Mouse (Mus musculus) left cerebral cortex, postnatal 25 days (tissue): ENCODE measurements around the gene Gxylt2. TPM values are rescaled to one million over a fixed set of nuclear protein-coding genes. Genes with fewer than 3 reads are reported as not detected.

ENCODE experiments used
- DNase-seq, 2 experiments: peaks; one replicate each; pipeline ENCODE4 v3.0.0; 2022; ENCODE audit warnings: low spot score in 2 of 2, mixed read lengths in 1 of 2
- intact Hi-C: fragments of 180-260 bp; cut with DNase I; formaldehyde crosslinking; loops from one replicate; pipeline ENCODE4 v1.15.1; 2025
- total RNA-seq, 2 experiments: library from RNA; stranded (reverse); gene quantifications; 2 replicates each; pipeline ENCODE4 v1.2.3; 2021

Gxylt2 gene
- total RNA-seq, 2 experiments from 2014 or later: 1.3 to 1.7 TPM

DNA sequence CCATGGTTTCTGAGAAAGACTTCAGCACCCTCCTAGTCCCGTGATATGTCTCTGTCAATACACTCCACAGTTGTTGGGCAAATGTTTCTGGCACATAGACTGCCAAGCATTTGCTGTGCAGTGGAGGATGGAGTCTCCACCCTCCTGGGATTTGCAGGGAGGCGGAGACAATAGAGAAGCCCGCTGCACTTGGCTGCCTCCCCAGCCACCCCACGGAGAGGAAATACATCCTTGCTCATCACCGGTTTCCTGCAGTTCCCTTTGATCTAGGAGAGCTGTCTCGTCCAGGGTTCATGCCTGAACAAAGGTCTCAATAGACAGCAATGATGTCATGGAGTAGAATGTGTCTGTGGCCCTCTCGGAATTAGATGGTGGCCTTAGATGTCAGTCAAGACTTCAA lies 4.9 kb downstream of the Gxylt2 start:
- intact Hi-C loops: no loop called here

DNA sequence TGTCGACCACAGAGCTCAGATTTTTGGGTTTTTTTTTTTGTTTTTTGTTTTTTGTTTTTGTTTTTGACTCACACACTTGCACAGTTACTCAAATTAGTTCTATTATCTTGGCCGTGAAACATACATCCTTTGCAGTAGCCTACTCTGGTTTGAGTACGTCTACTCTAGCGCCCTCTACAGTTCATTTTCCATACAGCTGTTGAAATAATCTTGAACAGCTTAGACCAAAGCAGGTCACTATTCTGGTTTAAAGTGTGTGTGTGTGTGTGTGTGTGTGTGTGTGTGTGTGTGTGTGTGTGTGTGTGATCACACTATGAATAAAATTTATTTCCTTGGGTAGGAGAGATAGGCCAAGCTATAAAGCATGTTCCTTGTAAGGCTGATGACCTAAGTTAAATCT lies 5.6 kb downstream of the Gxylt2 start:
- intact Hi-C loops: no loop called here
- no peak for DNase-seq

More for the DNA sequence above, 4.9 kb downstream of the Gxylt2 start:
- no peak for DNase-seq

DNA sequence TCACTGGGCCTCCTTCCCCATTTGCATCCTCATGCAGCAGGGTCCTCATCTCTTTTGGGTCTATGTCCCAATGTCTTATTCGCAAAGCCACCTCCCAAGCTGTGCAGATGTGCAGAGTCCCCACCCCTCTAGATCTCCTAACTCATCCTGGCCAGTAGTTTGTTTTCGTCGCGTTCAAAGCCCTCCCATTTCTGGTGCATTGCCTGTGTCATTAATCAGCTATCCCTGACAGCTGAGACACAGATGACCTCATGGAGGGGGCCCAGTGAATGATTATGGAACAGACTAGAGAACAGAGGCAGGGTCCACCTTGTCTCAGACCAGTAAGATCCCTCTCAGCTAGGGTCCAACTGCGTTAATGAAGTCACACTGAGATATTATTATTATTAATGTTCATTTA lies 6.3 kb downstream of the Gxylt2 start:
- DNase-seq: no peak
- intact Hi-C loops: no loop called here

DNA sequence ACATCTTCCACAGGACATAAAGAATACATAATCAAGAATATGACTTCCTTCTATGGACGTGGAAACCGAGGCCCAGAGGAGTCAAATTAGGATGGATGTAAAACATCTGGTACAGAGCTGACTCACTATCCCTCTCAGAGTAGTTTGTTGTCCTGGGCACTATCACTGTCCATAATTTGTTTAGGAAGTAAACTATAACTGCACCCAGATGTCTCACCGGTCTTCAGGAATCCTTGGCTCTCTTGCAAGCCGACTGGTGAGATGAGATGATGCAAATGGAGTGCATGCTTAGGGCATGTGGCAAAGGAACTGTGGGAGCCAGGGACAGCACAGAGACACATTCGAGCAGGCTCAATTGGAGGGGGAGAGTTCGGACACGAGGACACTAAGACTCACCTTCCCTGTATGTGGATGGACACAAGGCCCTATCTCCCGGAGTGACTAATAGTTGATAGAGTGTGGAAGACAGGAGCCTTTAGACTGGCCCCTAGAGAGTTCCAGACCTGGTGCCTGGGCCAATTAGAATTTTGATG lies 10.8 kb downstream of the Gxylt2 start:
- intact Hi-C loops: no loop called here

DNA sequence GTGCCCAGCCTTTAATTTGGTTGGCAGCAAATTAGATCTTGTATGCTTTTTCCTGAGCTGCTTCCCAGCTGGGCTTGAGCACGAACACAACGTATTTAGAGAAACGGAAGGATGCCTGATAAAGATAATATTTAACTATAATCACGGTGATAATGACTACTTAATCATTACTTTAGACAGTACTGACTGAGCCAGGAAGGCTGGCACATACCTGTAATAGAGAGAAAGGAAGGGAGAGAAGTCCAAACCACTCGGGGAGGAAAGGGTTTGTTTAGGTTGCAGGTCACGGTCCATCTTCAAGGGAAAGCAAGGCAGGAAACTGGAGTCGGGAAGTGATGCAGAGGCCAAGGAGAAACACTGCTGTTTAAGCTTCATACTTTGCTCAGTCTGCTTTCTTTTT lies 11.6 kb downstream of the Gxylt2 start:
- no peak for DNase-seq
- intact Hi-C loops: no loop called here

More for the DNA sequence above, 10.8 kb downstream of the Gxylt2 start:
- no peak for DNase-seq

DNA sequence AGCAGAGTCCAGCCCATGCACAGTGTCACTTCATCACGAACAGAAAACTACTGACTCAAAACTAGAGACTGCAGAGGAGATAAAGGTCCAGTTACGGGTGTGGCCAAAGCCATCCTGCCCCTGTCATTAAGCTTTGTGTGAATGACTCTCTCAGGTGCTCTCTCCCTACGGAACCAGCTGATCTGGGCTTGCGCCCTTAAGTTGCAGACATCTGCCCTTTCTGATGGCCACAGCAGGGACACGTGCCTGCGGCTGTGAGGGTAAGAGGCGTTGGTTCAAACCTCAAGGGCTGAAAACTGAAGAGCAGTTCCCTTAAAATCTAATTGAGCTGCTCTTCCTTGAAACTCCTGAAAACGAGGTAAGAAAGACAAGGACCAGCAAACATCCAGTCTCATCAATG lies 12.3 kb downstream of the Gxylt2 start:
- intact Hi-C loops: no loop called here
- no peak for DNase-seq

DNA sequence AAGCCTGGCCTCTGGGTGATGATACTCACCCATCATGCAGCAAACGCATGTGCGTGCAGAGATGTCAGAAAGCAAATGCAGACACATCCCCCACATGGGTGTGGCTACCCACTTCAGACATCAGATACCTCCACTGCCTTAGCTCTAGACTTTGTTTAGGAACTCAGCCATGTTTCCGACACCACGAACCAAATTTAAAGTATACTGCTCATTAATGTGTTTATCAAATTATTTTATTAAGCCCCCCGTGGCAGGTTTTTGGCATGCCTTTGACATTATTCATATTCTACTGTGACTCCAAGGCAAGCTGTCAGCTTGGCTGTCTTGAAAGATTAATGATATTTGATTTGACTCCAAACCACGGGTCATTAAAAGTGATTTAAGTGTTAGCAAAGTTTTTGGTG lies 15.6 kb downstream of the Gxylt2 start:
- intact Hi-C loops: no loop called here
- no peak for DNase-seq

DNA sequence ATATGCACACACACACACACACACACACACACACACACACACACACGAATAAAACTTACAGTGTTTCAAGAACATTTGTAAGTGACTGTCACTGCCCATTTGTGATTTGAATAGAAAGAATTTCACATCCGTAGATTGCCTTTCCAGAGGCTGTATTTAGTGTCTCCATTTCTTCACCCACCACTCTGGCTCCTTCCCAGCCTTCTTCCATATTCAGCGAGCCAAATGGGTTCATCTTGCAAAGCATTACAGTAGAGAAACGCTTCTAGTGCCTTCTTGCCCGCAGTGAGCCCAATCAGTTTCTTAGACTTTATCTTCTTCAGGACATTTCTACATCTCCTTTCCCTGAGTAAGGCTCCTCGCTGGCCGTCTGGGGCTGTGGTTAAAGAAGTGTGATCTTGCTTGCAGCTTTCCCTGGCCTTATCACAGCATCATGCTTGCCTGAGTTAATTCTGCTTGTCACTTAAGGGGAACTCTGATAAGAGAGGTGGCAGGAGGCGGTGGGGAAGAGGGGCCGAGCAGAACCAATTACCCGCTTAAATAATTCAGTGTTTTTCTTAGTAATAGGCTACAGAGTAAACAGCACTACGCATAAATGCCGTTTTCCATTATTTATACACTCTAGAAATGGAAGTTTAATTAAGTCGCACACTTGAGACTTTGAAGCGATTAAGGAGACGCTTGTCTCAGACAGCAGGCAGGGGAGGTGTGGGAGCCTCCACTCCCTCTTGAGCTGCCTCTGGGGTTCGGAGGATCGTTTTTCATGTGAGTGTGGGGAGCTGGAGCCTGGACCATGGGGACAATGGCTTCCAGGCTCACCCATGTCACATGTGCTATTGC lies 16.6 kb downstream of the Gxylt2 start:
- DNase-seq: peak; percentile 16 to 81
- intact Hi-C loops: no loop called here

DNA sequence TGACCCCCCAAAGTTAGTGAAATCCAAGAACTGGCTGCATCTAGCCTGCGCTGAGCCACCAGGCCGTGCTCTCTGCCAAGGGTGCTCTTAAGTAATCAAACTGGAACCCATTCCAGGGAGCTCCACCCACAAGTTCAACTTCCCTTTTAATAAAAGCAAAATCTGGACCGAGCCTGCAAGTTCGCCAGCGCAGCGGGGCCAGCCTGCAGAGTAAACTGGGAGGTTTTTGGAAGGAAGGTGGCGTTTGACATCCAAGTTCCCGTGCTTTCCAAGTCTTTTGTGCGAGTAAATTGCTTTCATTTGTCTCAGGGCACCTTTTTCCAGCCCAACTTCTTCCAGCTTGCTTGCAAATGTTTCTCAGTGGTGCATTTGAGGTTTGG lies 27.5 kb downstream of the Gxylt2 start:
- intact Hi-C loops: loop anchor here (2.0 to 10.0 kb wide), 2 partner anchors 27 to 167 kb away; partner anchors contain the start of gene Gxylt2
- peak; percentile 26 to 67 for DNase-seq

DNA sequence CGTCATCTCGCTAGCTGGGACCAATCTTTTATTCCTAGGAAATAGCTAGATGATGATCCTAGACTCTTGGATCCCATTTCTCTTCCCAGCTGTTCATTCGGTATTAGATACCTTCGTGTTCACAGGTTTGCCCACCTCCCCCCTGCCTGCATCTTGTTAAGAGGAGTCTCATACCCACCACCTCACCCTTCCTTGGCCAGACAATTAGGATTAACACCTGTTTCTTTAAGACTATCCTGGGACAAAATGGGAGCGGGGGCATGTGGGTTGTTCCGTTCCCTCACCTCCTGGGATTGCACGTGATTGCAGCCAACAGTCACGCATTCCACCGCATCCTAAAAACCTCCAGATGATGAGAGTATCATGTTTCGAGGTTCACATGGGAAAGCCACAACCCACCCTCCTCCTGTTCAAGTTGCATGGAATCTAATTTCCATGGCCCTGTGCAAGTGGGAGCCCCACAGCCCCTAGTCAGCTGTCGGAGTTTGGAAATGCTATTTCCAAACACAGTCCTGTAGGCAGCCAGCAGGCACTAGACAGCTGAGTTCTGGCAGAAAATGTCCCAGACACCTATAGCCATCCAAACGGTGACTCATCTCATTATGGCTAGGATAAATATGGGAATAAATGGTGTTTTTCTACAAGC lies 28.0 kb downstream of the Gxylt2 start:
- DNase-seq: peak; percentile 67 to 92
- intact Hi-C loops: loop anchor here (2.0 to 10.0 kb wide), 2 partner anchors 28 to 168 kb away; partner anchors contain the start of gene Gxylt2

DNA sequence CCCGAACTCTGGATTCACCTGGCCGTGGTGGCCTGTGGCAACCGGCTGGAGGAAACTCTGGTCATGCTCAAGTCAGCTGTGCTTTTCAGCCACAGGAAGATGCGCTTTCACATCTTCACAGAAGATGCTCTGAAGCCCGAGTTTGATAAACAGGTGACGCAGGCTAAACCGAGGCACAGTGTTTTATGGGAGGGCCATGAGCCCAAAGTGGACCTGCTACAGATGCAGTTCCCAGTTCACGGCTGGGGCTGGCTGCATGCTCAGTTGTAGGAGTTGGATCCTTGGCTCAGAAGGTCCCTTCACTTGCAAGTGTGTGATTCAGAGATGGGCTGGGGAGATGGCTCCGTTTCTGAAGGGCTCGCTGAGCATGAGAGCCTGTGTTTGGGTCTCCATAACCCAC lies 28.7 kb downstream of the Gxylt2 start:
- no peak for DNase-seq
- intact Hi-C loops: loop anchor here (2.0 to 10.0 kb wide), 2 partner anchors 28 to 168 kb away; partner anchors contain the start of gene Gxylt2

DNA sequence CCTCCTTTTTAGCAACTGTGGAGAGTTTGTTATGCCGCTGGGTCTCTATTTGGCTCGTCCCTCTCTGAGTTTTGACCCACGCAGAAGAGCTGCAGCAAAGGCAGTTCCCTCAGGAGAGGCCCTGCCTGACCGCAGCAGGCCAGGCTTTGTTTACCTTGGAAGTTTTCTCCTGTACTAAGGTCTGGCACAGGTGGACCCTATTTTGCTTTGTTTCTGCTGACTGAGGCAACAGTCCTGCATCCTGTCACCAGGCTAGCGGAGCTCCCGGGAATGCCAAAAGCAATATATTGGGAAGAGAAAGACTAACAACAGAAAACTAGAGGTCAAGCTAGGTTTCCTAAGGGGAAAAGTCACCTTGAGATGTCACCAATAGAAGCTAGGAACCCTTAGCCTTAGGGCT lies 29.8 kb downstream of the Gxylt2 start:
- intact Hi-C loops: loop anchor here (10.0 kb wide), 1 partner anchor 170 kb away; no protein-coding TSS in a partner anchor
- no peak for DNase-seq

DNA sequence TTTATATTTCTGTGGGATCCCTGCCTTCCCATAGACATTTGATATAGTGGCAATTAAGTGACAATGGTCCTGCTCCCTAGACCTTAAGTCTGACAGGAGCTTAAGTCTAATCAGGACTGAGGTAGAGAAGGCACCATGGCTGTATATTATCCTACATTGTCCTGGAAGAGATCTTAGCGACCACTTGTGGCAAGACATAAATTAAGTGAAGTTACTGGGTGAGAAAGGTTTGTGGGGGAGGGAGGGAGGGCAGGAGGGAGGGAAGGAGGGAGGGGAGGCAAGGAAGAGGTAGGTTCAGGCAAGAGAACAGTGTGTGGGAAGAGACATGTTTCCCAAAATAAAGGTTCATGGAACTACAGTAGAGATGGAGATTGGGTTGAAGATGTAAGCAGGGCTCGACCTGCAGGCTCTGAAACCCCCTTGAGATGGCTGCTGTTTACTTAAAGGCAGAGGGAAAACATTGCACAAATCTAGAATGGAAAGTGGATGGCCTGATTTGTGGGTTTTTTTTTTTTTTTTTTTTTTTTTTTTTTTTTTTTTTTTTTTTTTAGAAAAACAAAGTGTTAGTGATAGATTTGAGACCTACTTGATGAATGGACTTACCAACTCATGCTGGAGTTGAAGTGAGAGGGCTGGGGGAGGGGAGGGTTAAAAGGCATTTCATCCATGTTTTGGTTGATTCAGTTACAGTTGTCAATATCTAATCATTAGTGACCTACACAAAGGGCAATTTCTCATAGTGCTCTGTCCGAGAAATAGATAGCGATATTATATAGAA lies 54.1 kb downstream of the Gxylt2 start:
- intact Hi-C loops: no loop called here
- DNase-seq: no peak

DNA sequence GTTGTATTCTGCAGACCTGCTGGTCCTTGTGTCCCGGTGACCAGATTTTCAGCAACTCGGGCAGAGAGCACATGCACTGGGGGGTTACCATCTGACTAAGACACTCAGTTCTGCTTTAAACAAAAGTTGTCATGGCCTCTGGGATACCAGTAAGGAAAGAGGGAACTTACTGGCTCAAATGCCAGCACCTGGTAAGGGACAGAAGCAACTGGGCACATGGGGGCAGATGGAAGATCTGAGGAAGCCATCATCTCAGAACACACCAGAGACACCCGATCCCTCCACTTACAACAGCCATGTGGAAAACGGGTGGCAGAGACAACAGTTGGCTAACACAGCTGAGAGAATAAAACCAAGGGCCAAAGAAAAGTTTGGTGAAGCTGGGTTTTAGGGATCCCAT lies 63.2 kb downstream of the Gxylt2 start:
- intact Hi-C loops: no loop called here
- DNase-seq: no peak

DNA sequence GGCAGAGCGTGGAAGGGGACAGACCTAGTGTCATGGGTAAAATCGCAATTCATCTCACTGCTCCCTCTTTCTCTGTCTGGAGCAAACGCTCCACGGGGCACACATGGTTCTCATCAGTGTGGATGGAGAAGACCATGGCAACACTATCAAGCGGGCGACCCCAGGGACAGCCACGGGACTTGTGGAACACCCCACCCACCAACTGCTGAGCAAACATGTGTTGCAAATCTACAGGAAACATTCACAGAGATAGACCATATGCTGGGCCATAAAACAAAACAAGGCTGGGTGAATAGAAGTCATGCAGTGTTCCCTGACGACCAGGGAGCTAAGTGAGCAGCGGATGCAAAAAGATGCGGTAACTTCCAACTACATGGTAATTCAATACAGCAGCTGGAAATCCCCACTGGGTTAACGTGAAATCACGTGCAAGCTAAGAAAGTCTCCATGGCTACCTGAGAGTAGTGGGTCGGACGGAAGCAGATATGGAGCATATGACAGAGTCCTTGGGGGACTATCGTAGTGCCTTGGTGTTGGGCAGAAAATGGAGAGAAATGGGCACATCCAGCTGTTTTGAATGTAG lies 71.5 kb downstream of the Gxylt2 start:
- no peak for DNase-seq
- intact Hi-C loops: no loop called here

DNA sequence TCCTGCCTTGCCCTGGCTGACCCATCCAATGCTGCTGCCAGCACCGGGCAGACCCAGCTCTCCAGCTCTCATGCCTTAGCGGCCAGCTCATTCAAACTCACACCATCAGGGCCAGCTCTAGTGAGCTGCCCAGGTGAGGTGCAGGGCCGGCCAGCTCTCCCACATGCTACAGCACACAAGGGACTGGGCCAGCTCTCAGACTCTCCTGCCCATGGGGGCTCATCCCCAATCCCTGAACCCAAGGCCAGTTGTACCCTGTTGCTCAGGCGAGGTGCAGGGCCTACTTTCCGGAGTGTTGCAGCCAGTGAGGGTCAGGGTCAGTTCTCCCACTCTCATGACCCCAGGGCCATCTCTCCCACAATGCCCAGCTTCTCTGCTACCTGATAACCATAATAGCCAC lies 74.1 kb downstream of the Gxylt2 start:
- DNase-seq: no peak
- intact Hi-C loops: no loop called here

DNA sequence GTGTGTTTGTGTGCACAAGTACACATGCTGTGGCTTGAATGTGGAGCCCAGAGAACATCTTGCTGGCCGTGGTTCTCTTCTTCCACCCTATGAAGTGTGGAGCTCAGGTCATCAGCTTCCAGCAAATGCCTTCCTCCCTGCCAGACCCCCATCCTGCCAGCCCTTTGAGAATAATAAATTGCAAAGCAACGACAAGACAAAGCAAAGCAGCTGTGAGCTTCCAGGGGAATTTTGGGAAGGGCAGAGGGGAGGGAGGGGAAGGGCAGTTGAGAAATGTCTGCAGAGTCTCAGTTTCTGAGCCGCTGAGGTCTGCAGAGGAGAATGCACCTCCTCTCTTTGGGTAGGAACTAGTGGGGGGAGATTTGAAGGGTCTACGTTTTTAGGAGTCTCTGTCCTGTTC lies 75.9 kb downstream of the Gxylt2 start:
- DNase-seq: no peak
- intact Hi-C loops: no loop called here

DNA sequence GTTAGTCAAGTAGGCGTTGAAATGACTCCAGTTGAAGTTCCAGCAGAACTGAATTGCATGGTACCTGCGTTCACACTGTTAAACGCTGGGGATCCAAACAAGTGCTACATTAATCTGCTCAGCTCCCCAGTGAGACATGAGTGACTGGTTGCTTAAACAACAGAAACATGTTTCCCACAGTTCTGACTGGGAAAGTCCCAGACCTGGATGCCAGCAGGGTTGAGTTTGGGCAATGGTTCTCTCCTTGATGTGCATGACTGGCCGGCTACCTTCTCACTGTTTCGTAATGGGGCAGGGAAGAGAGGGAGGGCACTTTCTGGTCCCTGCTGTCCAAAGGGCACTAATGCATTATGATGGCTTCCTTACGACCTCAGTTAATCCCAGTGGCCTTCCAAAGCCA lies 77.1 kb downstream of the Gxylt2 start:
- DNase-seq: no peak
- intact Hi-C loops: no loop called here

DNA sequence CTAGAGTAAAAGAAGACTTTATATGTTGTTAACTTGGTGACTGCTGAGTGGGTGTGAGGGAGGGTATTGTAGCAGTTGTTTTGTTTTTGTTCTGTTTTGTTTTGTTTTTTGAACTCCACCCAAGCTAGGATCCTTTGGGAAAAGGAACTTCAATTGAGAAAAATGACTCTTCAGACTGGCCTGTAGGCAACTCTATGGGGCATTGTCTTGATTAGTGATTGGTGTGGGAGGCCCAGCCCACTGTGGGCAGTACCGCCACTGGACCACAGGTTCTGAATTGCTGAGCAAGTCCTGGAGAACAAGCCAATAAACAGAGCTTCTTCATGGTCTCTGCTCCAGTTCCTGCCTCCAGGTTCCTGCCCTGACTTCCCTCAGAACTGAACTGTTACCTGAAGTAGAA lies 83.2 kb downstream of the Gxylt2 start:
- no peak for DNase-seq
- intact Hi-C loops: no loop called here

DNA sequence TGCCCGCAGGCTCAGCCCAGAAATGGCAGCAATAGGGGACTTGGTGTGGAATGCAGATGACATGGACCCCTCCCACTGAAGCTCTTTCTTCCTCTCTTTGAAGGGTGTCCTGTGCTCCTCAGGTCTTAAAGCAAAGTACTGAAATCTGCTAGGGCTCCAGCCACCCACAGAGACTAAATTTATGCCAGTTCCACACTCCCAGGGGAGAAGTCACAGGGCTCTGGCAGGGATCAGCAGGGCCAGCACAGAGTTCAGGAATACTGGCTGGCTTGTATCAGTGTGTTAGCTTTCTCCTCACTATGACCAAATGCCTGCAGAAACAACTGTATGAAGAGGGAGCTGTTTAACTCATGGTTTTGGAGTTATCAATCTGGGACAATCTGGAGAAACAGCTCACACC lies 84.6 kb downstream of the Gxylt2 start:
- intact Hi-C loops: no loop called here
- DNase-seq: no peak
